Mouse (Mus musculus) heart, postnatal 0 days (tissue): Measurements from ENCODE around the gene Olfr31.

Source experiments
- CTCF ChIP-seq: IDR thresholded peaks from 2 replicates; pipeline ENCODE4 v1.5.1; 2016; ENCODE audit warnings: antibody characterized with exemption, control low read depth, low read depth
- EP300 ChIP-seq: IDR thresholded peaks from 2 replicates; pipeline ENCODE4 v1.6.1; 2016; ENCODE audit warnings: antibody characterized with exemption, low read depth

GRCm38 (mm10) chr14:14309416-14309815, 13.2 kb upstream of the Olfr31 start:
- TF ChIP-seq CTCF (no peak), EP300 (no peak)
